Mouse (Mus musculus) kidney, adult 2 months (tissue): ENCODE measurements around the gene Gm20708. TPM values are rescaled to one million over a fixed set of nuclear protein-coding genes. Genes with fewer than 3 reads are reported as not detected.

ENCODE experiments used
- DNase-seq: peaks from one replicate; pipeline ENCODE4 v3.0.0; 2021
- H3K27ac ChIP-seq: fragments of 200-500 bp; 2 replicates; pipeline ENCODE4 v1.5.1; 2012; ENCODE audit warnings: low read depth, low read length, control low read depth, inconsistent platforms; ENCODE audit not compliant: insufficient read depth
- H3K27me3 ChIP-seq: fragments of 200-500 bp; replicated peaks from 2 replicates; pipeline ENCODE4 v1.6.1; 2012; ENCODE audit warnings: mild to moderate bottlenecking, moderate library complexity, low read length, inconsistent platforms; ENCODE audit not compliant: control insufficient read depth, insufficient read depth
- H3K36me3 ChIP-seq: fragments of 200-500 bp; 2 replicates; pipeline ENCODE4 v1.6.1; 2012; ENCODE audit warnings: mild to moderate bottlenecking, moderate library complexity, low read length, inconsistent platforms; ENCODE audit not compliant: control insufficient read depth, insufficient read depth
- H3K4me1 ChIP-seq: fragments of 200-500 bp; 2 replicates; pipeline ENCODE4 v1.6.1; 2011; ENCODE audit warnings: low read length; ENCODE audit not compliant: control insufficient read depth, insufficient read depth
- H3K4me3 ChIP-seq: fragments of 200-500 bp; 2 replicates; pipeline ENCODE4 v1.5.1; 2011; ENCODE audit warnings: mild to moderate bottlenecking, low read depth, low read length, control low read depth; ENCODE audit not compliant: insufficient read depth
- CTCF ChIP-seq: fragments of 200-500 bp; conservative IDR thresholded peaks from 2 replicates; pipeline ENCODE4 v1.5.1; 2011; ENCODE audit warnings: low read depth, mild to moderate bottlenecking, control low read depth, low read length, moderate library complexity, mixed read lengths; ENCODE audit not compliant: insufficient read depth, insufficient read length
- POLR2A ChIP-seq: fragments of 200-500 bp; IDR thresholded peaks from one replicate; pipeline ENCODE4 v1.6.1; 2011; ENCODE audit warnings: low read depth, low read length, control low read depth
- WGBS: fragments of 180-500 bp; shearing (Covaris S2); methylation state at CpG from one replicate; pipeline ENCODE4 v1.1.7; 2018; 5-methylcytosine and 5-hydroxymethylcytosine counted together
- polyA plus RNA-seq: library from polyadenylated mRNA; depleted of rRNA; stranded (reverse); fragments of >200 nt; gene quantifications from 2 replicates; pipeline ENCODE4 v1.2.3, GENCODE M21; 2012

The Gm20708 gene
- polyA plus RNA-seq, 1 experiment: 0.22 TPM

GRCm38 (mm10) chr11:117790703-117791440 lies 18.6 kb upstream of the Gm20708 start:
- 57% methylated on average over 23 of the region's 23 CpGs for WGBS
- no peaks in the 10 kb centered on the region for H3K36me3 ChIP-seq
- H3K4me3 ChIP-seq: no peak overlapping the region
- no peaks in the 10 kb centered on the region for H3K27me3 ChIP-seq
- H3K4me1 ChIP-seq: peaks cover 3% of the 10 kb centered on the region; the same call in 1 of the 2 replicates
- H3K27ac ChIP-seq: no peak overlapping the region
- TF ChIP-seq POLR2A (no peak), CTCF (peak; percentile 46)
- DNase-seq: peak; percentile 64

- no peak for DNase-seq
- WGBS: 91% methylated on average over 9 of the region's 9 CpGs
- Histone ChIP-seq H3K4me3 (no peak overlapping the region), H3K4me1 (peaks cover 3% of the 10 kb centered on the region; the same call in 1 of the 2 replicates), H3K27me3 (no peaks in the 10 kb centered on the region), H3K36me3 (no peaks in the 10 kb centered on the region), H3K27ac (no peak overlapping the region)
- TF ChIP-seq CTCF: no peak
- no peak for TF ChIP-seq POLR2A
Observed at GRCm38 (mm10) chr11:117791441-117791761, 18.1 kb upstream of the Gm20708 start.

- 24% methylated on average over 22 of the region's 22 CpGs for WGBS
- Histone ChIP-seq H3K4me3 (peak overlapping the region; percentile 35), H3K27me3 (no peaks in the 10 kb centered on the region), H3K27ac (no peak overlapping the region), H3K4me1 (peaks cover 3% of the 10 kb centered on the region; the same call in 1 of the 2 replicates), H3K36me3 (no peaks in the 10 kb centered on the region)
- TF ChIP-seq CTCF: 0 out of 2 replicates have a peak, but pooled peaks have one; percentile 3
- TF ChIP-seq POLR2A: no peak
- peak; percentile 92 for DNase-seq
Observed at GRCm38 (mm10) chr11:117792281-117792888, 17.1 kb upstream of the Gm20708 start.

- Histone ChIP-seq H3K27me3 (no peaks in the 10 kb centered on the region), H3K4me3 (no peak overlapping the region), H3K4me1 (peaks cover 3% of the 10 kb centered on the region; the same call in 1 of the 2 replicates), H3K36me3 (no peaks in the 10 kb centered on the region), H3K27ac (no peak overlapping the region)
- TF ChIP-seq CTCF (no peak), POLR2A (no peak)
- 83% methylated on average over 4 of the region's 4 CpGs for WGBS
- no peak for DNase-seq
Observed at GRCm38 (mm10) chr11:117794035-117794551, 15.4 kb upstream of the Gm20708 start.

- H3K4me1 ChIP-seq: peaks cover 3% of the 10 kb centered on the region; the same call in 1 of the 2 replicates
- 72% methylated on average over 5 of the region's 5 CpGs for WGBS
Observed at GRCm38 (mm10) chr11:117796954-117797353, 12.5 kb upstream of the Gm20708 start.

GRCm38 (mm10) chr11:117797511-117798159 lies 11.8 kb upstream of the Gm20708 start, which contains the start of gene 6030468B19Rik:
6030468B19Rik (plus strand) TSS chr11:117797660.
- Histone ChIP-seq H3K4me1 (no peaks in the 10 kb centered on the region), H3K4me3 (no peak within 1 kb of the TSS), H3K27me3 (no peaks in the 10 kb centered on the region), H3K27ac (no peak within 1 kb of the TSS), H3K36me3 (no peaks in the 10 kb centered on the region)
- no peak for DNase-seq
- TF ChIP-seq POLR2A: no peak
- no peak for TF ChIP-seq CTCF
- 71% methylated on average over 9 of the region's 9 CpGs for WGBS

More at GRCm38 (mm10) chr11:117796954-117797353, 12.5 kb upstream of the Gm20708 start:
- TF ChIP-seq POLR2A (no peak), CTCF (no peak)
- Histone ChIP-seq H3K27ac (no peak overlapping the region), H3K4me3 (no peak overlapping the region), H3K27me3 (no peaks in the 10 kb centered on the region), H3K36me3 (no peaks in the 10 kb centered on the region)
- DNase-seq: no peak
